Mouse (Mus musculus) intestine, embryonic 14.5 days (tissue): Measurements from ENCODE around the gene Msi2. TPM values are rescaled to one million over a fixed set of nuclear protein-coding genes. Genes with fewer than 3 reads are reported as not detected.
A peak's percentile ranks its signal among the peaks of the same experiment; 100 is the strongest.

ENCODE experiments used
- ATAC-seq: fragments of 200-750 bp; cut with Nextera tagmentation; replicated peaks from 2 replicates; pipeline ENCODE4 v1.8.0; 2017; ENCODE audit warnings: low read depth, moderate number of reproducible peaks, moderate TSS enrichment, moderate library complexity; ENCODE audit not compliant: low FRiP score, low TSS enrichment
- DNase-seq: peaks from one replicate; pipeline ENCODE4 v3.0.0-alpha.2; 2018; ENCODE audit warnings: low spot score
- H3K27ac ChIP-seq: fragments of 300-500 bp; sonication (generic); 2 replicates; pipeline ENCODE4 v1.5.1; 2014; ENCODE audit warnings: low read depth, mild to moderate bottlenecking, control low read depth
- H3K27me3 ChIP-seq: fragments of 300-500 bp; sonication (generic); replicated peaks from 2 replicates; pipeline ENCODE4 v1.6.1; 2014; ENCODE audit warnings: low read length, control low read depth; ENCODE audit not compliant: control insufficient read depth, insufficient read depth
- H3K36me3 ChIP-seq: fragments of 300-500 bp; sonication (generic); 2 replicates; pipeline ENCODE4 v1.6.1; 2014; ENCODE audit warnings: low read length, control low read depth; ENCODE audit not compliant: control insufficient read depth, insufficient read depth
- H3K4me1 ChIP-seq: fragments of 300-500 bp; sonication (generic); replicated peaks from 2 replicates; pipeline ENCODE4 v1.6.1; 2014; ENCODE audit warnings: low read length, control low read depth, mixed read lengths; ENCODE audit not compliant: control insufficient read depth, insufficient read depth
- H3K4me2 ChIP-seq: fragments of 300-500 bp; sonication (generic); 2 replicates; pipeline ENCODE4 v1.6.1; 2014; ENCODE audit warnings: low read length
- H3K4me3 ChIP-seq: fragments of 300-500 bp; sonication (generic); 2 replicates; pipeline ENCODE4 v1.5.1; 2014; ENCODE audit warnings: low read depth, low read length, control low read depth, mixed read lengths
- H3K9ac ChIP-seq: fragments of 300-500 bp; sonication (generic); 2 replicates; pipeline ENCODE4 v1.6.1; 2014; ENCODE audit warnings: mild to moderate bottlenecking, low read length
- H3K9me3 ChIP-seq: fragments of 300-500 bp; sonication (generic); 2 replicates; pipeline ENCODE4 v1.6.1; 2016; ENCODE audit warnings: low read length, control low read depth; ENCODE audit not compliant: control insufficient read depth
- WGBS: fragments of 180-500 bp; shearing (Covaris S2); extraction: QIAGEN DNeasy Blood & Tissue Kit; methylation state at CpG from one replicate; pipeline ENCODE4 v1.1.7; 2014; 5-methylcytosine and 5-hydroxymethylcytosine counted together
- polyA plus RNA-seq: library from polyadenylated mRNA; unstranded; fragments of >200 nt; fragmentation: Nextera tagmentation; extraction: Ambion mirVana; gene quantifications from 2 replicates; pipeline ENCODE4 v1.2.1, GENCODE M21; 2014

The Msi2 gene
- polyA plus RNA-seq, 1 experiment from 2014 or later: 13.6 TPM

DNA sequence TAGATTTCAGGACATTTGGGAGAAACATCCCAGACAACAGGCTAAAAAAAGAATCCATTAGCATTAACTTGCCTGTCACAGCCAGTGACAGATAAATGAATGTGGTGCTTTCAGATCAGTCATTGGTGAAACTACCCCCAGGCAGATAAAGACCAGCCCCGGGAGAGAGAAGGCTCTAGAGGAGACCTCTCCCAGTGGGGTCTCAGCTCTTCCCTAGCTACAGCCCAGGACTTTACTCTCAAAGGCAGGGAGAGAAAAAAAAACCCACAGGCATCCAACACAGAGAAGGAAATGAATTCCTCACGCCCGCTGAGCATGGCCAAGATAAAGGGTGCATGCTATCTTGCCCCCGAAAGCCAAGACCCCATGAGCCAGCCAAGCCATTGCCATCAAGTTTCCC, 15.1 kb downstream of the Msi2 start:
- H3K9ac ChIP-seq: no peak overlapping the region
- WGBS: 27% methylated on average over 4 of the region's 4 CpGs
- no peaks in the 10 kb centered on the region for H3K9me3 ChIP-seq
- DNase-seq (no peak), ATAC-seq (no peak)
- 0 out of 2 replicates have a peak overlapping the region, but pooled peaks have one; percentile 27 for H3K27ac ChIP-seq
- no peak overlapping the region for H3K4me3 ChIP-seq
- H3K4me2 ChIP-seq: no peak overlapping the region
- H3K36me3 ChIP-seq: peaks cover 55% of the 10 kb centered on the region
- H3K4me1 ChIP-seq: peaks cover 19% of the 10 kb centered on the region
- no peaks in the 10 kb centered on the region for H3K27me3 ChIP-seq

DNA sequence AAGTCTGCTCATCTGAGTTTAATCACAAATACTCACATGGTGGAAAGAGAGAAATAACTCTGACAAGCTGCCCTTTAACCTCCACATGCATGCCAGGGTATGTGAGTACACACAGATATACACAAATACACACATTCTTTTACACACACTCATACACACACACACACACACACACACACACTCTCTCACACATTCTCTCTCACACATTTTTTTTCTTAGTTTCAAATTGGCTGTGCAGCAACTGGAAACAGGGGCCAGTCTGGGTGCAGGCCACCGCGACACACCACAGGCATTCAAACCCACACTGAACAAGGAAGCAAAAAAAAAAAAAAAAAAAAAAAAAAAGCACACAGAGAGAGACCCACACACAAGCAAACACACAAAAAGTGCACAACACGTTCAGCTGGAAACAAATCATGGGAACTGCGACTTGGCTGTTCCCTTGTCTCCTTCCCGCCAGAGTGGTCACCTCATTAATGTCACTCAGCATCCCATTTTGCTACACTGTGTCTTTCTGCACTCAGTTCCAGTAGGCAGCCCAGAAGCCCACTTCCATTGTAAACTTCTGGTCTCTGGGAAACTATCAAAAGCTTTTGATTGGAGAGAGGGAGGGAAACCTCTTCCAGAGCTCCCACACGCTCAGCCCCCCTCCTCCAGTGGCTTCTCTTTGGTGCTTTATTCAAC, 16.2 kb downstream of the Msi2 start:
- ATAC-seq (no peak), DNase-seq (no peak)
- no peak overlapping the region for H3K4me2 ChIP-seq
- no peak overlapping the region for H3K9ac ChIP-seq
- no peaks in the 10 kb centered on the region for H3K9me3 ChIP-seq
- peaks cover 48% of the 10 kb centered on the region for H3K36me3 ChIP-seq
- H3K27me3 ChIP-seq: no peaks in the 10 kb centered on the region
- WGBS: 53% methylated on average over 6 of the region's 6 CpGs
- no peak overlapping the region for H3K4me3 ChIP-seq
- peaks cover 22% of the 10 kb centered on the region for H3K4me1 ChIP-seq
- H3K27ac ChIP-seq: 0 out of 2 replicates have a peak overlapping the region, but pooled peaks have one; percentile 27

DNA sequence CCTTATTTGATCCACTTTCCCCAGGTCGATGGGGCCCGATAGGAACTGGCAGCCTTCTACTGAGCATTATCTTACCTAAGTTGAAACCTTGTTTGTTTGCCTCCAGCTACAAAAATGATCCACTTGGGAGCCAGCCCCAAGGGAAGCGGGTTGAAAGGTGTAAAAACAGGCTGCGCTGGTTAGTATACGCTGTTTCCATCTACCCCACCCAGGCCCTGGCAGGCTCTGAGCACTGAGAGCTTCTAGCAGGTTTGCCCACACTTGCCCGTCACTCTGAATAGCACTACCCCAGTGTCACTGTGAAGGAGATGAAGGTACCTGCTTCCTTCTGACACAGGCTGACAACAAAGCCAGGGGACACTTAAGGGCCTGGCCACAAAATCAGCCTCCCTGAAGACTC, 17.3 kb downstream of the Msi2 start:
- ATAC-seq: no peak
- peaks cover 39% of the 10 kb centered on the region for H3K36me3 ChIP-seq
- H3K4me3 ChIP-seq: no peak overlapping the region
- no peak overlapping the region for H3K4me2 ChIP-seq
- H3K27me3 ChIP-seq: no peaks in the 10 kb centered on the region
- no peak overlapping the region for H3K9ac ChIP-seq
- WGBS: 90% methylated on average over 6 of the region's 6 CpGs
- no peak overlapping the region for H3K27ac ChIP-seq
- H3K4me1 ChIP-seq: peaks cover 26% of the 10 kb centered on the region
- no peaks in the 10 kb centered on the region for H3K9me3 ChIP-seq
- DNase-seq: no peak

DNA sequence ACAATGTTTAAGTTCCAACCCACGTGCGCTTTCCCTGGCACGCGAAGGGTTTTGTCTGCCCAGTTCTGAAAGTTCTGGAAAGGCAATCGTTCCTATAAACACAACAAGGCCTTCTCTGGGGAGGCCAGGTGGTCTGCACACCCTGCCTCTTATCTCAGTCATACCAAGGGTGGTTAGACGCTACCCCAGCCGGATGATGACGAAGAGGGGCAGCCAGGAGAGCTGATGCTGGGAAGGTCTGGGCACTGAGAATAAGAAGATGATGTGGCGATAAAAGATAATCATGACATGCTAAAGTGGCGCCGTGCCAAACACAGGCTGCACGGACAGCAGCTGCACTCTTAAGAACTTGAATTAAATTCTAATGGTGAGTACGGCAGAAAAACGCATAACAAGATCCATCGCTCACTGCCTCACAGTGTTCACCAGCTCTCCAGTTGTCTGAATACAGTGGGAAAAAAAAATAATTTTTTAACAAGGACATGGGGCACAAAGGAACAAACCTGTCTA, 18.1 kb downstream of the Msi2 start:
- H3K9ac ChIP-seq: no peak overlapping the region
- no peak for ATAC-seq
- H3K4me3 ChIP-seq: no peak overlapping the region
- 67% methylated on average over 15 of the region's 15 CpGs for WGBS
- no peak overlapping the region for H3K4me2 ChIP-seq
- no peak overlapping the region for H3K27ac ChIP-seq
- H3K4me1 ChIP-seq: peaks cover 31% of the 10 kb centered on the region
- peaks cover 32% of the 10 kb centered on the region for H3K36me3 ChIP-seq
- no peaks in the 10 kb centered on the region for H3K9me3 ChIP-seq
- no peaks in the 10 kb centered on the region for H3K27me3 ChIP-seq
- DNase-seq: no peak

DNA sequence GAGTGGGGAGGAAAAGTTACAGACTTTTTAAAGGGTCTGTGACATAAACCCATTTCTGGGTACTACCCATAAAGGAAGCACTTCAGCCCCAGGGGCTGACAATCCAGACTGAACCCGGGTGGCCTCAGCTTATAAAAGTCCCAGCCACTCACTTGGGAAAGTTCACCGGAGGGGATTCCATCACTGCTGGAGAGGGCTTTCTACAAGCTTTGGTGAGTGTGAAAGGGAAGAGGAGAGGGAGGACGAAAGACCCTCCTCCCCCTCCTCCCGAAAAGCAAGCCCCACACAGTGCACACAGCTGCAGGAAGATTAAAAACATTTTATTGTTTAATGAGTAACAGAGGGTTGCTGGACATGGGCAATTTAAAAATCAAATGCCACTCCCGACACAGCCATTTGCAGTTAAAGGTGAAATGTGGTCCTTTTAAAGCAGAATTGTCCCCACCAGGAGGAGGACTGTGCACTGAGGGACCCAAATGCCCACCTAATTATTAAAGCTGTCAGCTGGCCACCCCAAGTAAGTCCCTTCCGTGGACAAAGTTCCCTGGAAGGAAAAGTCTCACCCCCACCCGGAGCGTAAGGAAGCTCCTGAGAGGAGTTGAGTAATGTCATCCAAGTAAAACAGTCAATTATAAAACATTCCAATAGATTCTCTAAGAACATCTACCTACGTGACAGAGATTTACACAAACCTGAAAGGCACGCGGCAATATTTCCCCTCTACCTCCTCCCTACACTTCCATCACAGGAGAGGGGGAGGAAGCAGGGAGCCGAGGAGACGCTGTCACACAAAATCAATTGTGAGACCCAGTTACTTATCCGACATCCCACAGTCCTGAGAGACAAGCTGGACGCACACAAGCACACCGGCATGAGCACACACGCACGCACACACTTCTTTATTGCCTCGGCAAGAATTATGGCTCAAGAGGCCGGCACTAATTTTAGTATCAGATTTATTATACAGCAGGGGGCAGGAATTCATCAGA, 24.1 kb downstream of the Msi2 start:
- no peak overlapping the region for H3K4me3 ChIP-seq
- no peak overlapping the region for H3K9ac ChIP-seq
- no peak for DNase-seq
- no peaks in the 10 kb centered on the region for H3K9me3 ChIP-seq
- 0 out of 2 replicates have a peak, but pooled peaks cover under 1% of the 10 kb centered on the region for H3K36me3 ChIP-seq
- H3K4me1 ChIP-seq: peaks cover 67% of the 10 kb centered on the region
- H3K27me3 ChIP-seq: no peaks in the 10 kb centered on the region
- no peak for ATAC-seq
- H3K4me2 ChIP-seq: peak overlapping the region; percentile 20; the same call in 1 of the 2 replicates
- H3K27ac ChIP-seq: 0 out of 2 replicates have a peak overlapping the region, but pooled peaks have one; percentile 16
- whole genome bisulfite sequencing: 17% methylated on average over 20 of the region's 20 CpGs

DNA sequence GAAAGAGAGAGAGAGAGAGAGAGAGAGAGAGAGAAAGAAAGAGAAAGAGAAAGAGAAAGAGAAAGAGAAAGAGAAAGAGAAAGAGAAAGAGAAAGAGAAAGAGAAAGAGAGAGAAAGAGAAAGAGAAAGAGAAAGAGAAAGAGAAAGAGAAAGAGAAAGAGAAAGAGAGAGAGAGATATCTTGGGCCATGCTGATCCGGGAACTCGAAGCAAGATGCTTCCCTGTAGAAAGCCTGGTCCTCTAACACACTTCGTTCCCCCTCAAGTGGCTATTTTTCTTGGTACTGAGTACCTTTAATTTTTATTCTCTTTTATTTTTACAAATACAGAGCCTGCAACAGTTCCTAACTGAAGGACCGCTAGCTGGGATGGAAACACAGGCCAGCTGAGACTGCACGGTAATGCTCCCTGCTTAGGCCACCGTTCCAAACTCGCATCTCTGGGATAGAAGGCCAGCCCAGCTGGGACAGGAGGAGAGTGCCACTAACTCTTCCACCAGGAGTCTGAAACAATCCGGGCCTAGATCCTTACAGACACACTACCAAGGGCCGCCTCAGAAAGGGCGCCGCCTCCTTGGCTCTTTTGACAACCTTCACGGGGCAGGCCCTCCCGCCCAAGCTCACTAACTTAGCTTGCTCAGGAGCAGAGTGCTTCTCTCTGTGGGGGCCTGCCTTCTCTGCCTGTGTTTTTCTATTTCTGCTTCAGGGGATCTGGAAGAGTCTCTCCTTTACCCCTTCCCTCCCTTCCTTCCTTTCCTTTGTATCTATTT, 25.1 kb downstream of the Msi2 start:
- peaks cover under 1% of the 10 kb centered on the region; the same call in 1 of the 2 replicates for H3K36me3 ChIP-seq
- H3K4me1 ChIP-seq: peaks cover 68% of the 10 kb centered on the region
- no peak overlapping the region for H3K4me3 ChIP-seq
- WGBS: 54% methylated on average over 13 of the region's 13 CpGs
- ATAC-seq (no peak), DNase-seq (no peak)
- H3K9ac ChIP-seq: no peak overlapping the region
- H3K9me3 ChIP-seq: no peaks in the 10 kb centered on the region
- H3K27ac ChIP-seq: 0 out of 2 replicates have a peak overlapping the region, but pooled peaks have one; percentile 16
- H3K4me2 ChIP-seq: no peak overlapping the region
- no peaks in the 10 kb centered on the region for H3K27me3 ChIP-seq

DNA sequence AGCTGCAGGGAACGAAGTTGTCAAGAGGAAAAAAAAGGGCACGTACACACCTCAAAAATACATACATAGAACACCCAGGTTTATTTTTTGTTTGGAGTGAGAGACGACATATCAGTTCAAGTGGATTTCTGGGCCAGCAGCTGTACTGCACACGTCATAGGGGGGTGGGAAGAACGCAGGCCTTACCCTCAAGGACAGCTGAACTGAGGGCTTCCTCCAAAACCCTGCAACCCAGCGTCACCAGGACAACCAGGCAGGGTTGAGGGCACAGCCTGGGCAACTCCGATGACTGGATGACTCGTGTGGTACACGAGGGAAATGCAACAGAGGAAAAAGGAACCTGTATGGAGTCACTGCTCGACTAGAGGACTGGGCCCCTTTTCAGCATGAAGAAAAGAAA, 25.9 kb downstream of the Msi2 start:
- H3K36me3 ChIP-seq: peaks cover 3% of the 10 kb centered on the region; the same call in 1 of the 2 replicates
- no peak overlapping the region for H3K9ac ChIP-seq
- no peaks in the 10 kb centered on the region for H3K27me3 ChIP-seq
- H3K4me2 ChIP-seq: no peak overlapping the region
- ATAC-seq (0 out of 2 replicates have a peak, but pooled peaks have one; percentile 38), DNase-seq (no peak)
- H3K4me3 ChIP-seq: no peak overlapping the region
- 15% methylated on average over 9 of the region's 10 CpGs for WGBS
- 0 out of 2 replicates have a peak overlapping the region, but pooled peaks have one; percentile 48 for H3K27ac ChIP-seq
- H3K9me3 ChIP-seq: no peaks in the 10 kb centered on the region
- peaks cover 67% of the 10 kb centered on the region for H3K4me1 ChIP-seq
